Mouse (Mus musculus) ovary, postnatal 36 days (tissue): ENCODE data around the gene Cox11.

ENCODE experiments used
- DNase-seq: peaks from one replicate; pipeline ENCODE4 v3.0.0; 2022; ENCODE audit warnings: low spot score, mixed read lengths

Gene Cox11

GRCm38 (mm10) chr11:90637440-90638311, at the start of gene Cox11, which contains the start of gene Stxbp4:
Gene Cox11, plus strand, starts transcription at chr11:90638173.
Gene Stxbp4, minus strand, starts transcription at chr11:90638084.
- peak; percentile 93 for DNase-seq

GRCm38 (mm10) chr11:90590996-90591395, 47.0 kb upstream of the Cox11 start:
- DNase-seq: no peak

GRCm38 (mm10) chr11:90595826-90596225, 42.1 kb upstream of the Cox11 start:
- no peak for DNase-seq

DNA sequence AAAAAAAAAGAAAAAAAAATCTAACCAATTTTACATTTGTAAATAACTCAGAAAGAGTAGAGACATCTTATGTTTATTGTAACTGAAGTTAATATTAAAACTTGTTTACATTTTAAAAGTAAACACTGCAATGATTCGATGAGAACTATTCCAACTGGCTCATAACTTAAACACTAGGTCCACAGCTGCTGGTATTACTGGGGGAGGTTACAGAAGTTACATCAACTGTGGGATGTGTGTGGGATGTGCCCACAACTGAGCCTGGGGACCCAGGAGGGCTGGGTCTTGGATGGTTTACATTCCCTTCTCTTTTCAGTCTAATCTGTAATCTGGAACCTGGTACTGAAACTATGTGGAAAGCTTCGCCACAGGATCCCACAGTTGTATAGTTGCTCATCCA, 34.9 kb upstream of the Cox11 start:
- no peak for DNase-seq

- DNase-seq: no peak
Measured at GRCm38 (mm10) chr11:90612118-90612517, 25.9 kb upstream of the Cox11 start.

DNA sequence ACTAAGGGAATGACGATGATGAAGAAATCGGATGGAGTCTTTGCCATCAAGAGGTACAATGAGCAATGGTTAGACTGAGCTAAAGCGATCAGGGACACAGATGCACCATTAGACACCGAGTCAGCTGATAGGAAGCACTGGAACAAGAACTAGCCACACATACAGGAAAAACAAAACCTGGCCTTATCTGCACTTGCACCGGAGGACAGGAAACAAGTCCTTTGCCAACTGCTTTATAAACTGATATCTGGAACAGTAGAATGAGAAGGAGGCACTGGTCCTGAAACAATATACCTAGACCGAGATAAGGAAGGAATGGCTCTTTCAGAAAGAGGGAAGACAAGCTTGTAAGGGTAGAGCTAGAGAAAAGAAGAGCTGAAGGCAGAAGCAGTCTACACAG, 23.2 kb upstream of the Cox11 start:
- no peak for DNase-seq

- DNase-seq: no peak
Measured at GRCm38 (mm10) chr11:90616431-90616830, 21.5 kb upstream of the Cox11 start.

DNA sequence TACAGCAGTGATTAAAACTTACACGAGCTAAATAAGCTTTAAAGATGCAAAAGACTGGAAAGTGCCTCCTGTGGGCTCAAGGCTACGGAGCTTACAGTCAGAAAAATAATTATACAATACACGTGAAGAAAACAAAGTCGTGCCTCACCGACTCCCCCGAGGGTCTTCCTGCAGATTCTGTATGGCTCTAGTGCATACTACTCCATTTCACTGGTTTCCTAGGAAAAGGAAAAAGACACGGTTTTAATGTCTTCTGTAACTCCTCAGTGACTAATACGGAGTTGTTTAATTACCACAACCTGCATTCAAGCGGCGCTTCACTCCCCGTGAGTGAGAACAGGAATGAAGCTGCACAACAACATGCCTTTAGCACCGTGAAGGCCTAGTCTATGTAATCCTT, 15.9 kb upstream of the Cox11 start:
- no peak for DNase-seq

- no peak for DNase-seq
Measured at GRCm38 (mm10) chr11:90622500-90622899, 15.5 kb upstream of the Cox11 start.

DNA sequence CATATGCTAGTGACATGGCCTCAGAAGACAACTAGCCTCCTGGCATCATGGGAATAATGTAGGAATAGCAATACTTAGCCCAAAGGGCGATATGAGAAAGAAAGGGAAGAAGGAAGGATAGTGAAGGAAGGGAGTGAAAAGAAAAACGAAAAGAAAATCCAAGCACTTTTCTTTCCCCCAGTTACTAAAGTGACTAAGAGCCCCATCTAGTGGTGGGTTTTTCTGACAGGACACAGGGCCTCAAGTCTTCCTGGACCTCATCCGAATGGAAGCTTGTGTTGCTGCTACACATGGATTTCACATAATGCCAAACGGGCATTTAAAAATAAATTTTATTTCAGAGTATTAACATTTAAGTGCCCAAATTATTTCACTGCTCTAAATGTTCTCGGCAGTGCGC, 14.5 kb upstream of the Cox11 start:
- no peak for DNase-seq

- DNase-seq: no peak
Measured at GRCm38 (mm10) chr11:90625174-90625573, 12.8 kb upstream of the Cox11 start.

- DNase-seq: no peak
Measured at GRCm38 (mm10) chr11:90627751-90628150, 10.2 kb upstream of the Cox11 start.

DNA sequence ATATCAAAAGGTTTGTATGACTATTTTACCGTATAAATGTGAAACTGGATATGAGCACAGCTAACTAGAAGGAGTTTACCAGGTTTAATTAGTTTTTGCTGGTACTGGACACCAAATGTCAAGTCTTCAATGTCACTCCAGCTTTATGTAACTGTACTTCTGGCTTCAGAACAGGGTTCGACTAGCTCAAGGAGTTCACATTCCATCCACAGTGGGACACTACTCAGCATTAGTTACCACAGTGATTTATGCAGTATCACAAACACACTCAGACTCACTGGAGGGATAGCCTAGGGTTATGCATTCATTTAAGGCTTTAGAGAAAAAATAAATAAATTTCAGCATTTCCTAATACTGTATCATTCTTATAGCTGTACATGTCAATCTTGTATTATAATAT, 5.5 kb upstream of the Cox11 start:
- no peak for DNase-seq

GRCm38 (mm10) chr11:90634661-90635060, 3.3 kb upstream of the Cox11 start:
- DNase-seq: no peak

GRCm38 (mm10) chr11:90638312-90638830, 398 bp downstream of the Cox11 start:
- no peak for DNase-seq

GRCm38 (mm10) chr11:90649777-90650176, 11.8 kb downstream of the Cox11 start:
- no peak for DNase-seq

DNA sequence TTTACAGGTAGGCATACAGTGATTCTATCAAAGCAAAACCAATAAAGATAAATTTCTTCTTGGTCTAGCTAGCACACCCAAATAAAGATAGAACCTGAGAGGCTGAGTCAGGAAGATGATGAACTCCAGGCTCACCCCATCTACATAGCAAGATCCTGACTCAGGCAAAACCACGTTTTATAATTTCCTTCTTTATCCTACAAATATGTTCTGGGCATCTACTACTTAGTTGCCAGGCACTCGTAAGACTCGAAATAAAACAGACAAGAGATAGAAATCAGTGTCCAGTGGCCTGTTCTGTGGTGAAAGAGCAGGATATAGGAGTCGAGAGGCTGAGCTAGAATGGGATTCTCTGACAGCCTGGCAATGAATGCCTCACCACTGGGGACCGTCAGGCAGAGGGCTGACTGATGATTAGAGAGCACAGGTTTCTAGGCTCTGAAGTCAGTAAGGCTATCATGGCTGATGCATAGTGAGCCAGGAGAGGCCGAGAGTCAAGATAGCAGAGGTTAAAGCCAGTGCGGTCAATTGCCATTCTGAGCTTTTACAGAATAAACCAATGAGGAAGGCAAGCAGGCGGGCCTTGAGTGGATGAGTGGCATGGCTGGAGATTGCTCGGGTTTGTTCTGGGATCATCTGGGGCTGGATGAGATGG, 12.4 kb downstream of the Cox11 start:
- no peak for DNase-seq

GRCm38 (mm10) chr11:90652603-90653002, 14.6 kb downstream of the Cox11 start:
- DNase-seq: no peak

GRCm38 (mm10) chr11:90657527-90657926, 19.6 kb downstream of the Cox11 start:
- DNase-seq: no peak

GRCm38 (mm10) chr11:90660662-90661061, 22.7 kb downstream of the Cox11 start:
- no peak for DNase-seq

GRCm38 (mm10) chr11:90663052-90663451, 25.1 kb downstream of the Cox11 start:
- DNase-seq: no peak

GRCm38 (mm10) chr11:90663618-90664297, 25.8 kb downstream of the Cox11 start:
- DNase-seq: no peak
